Mouse (Mus musculus): Measurements from ENCODE around the gene Scn4b.

Scn4b gene

GRCm38 (mm10) chr9:45189661-45190174 is 51.5 kb downstream of the Scn4b start:
- DNase-seq (ENCODE audit: low spot score) = no peak

- no peak for DNase-seq (ENCODE audit: low spot score)
These were observed 57.3 kb downstream of the Scn4b start for GRCm38 (mm10) chr9:45195468-45195867.

GRCm38 (mm10) chr9:45196125-45196830 is 58.1 kb downstream of the Scn4b start:
- no peak for DNase-seq (ENCODE audit: low spot score)

DNA sequence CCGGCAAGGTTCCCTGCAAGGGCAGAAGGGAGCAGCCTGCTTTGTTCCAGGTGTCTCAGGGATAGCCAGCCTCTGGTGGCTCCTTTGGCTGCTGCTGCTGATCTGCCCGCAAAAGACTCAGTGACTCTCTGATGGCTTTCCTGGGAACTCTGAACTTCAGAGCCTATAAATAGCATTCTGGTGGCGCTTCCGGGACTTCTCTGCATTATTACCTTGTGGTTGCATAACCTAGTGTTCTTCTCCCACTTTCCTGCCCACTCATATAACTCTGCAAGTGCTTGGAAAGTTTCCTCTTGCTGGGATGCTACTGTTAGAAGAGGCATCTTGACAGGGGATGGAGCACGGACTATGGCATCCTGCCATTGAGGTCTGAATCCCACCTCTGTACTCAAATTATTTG is 59.4 kb downstream of the Scn4b start:
- DNase-seq (ENCODE audit: low spot score) = no peak

DNA sequence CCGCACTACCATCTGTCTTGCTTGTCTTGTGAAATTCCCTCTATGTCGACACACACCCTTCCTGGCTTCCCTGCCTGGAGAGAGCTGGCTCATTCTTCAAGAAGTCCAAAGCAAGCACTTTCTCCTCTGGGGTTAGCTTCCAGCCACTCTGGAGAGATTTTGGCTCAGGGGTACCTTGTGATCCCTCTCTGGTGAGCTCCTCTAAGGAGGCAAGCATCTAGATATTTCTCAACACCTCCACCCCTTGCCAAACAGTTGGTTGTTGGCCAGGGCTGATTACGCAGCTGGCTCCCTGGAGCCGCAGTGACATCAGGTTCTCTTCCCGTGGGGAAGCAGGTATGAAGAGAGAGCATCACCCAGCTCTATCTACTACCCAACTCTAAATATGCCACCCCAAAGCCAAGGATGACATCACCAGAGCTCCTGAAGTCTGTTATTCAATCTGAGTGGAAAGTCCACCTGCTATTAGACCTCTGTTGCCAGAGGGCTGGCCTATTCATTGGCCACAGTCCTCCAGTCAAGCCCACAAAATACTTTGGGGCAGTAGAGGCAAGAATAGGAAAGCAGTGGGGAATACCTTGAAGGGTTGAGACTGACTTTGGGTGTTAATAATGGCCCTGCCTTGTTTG is 63.2 kb downstream of the Scn4b start:
- no peak for DNase-seq (ENCODE audit: low spot score)

DNA sequence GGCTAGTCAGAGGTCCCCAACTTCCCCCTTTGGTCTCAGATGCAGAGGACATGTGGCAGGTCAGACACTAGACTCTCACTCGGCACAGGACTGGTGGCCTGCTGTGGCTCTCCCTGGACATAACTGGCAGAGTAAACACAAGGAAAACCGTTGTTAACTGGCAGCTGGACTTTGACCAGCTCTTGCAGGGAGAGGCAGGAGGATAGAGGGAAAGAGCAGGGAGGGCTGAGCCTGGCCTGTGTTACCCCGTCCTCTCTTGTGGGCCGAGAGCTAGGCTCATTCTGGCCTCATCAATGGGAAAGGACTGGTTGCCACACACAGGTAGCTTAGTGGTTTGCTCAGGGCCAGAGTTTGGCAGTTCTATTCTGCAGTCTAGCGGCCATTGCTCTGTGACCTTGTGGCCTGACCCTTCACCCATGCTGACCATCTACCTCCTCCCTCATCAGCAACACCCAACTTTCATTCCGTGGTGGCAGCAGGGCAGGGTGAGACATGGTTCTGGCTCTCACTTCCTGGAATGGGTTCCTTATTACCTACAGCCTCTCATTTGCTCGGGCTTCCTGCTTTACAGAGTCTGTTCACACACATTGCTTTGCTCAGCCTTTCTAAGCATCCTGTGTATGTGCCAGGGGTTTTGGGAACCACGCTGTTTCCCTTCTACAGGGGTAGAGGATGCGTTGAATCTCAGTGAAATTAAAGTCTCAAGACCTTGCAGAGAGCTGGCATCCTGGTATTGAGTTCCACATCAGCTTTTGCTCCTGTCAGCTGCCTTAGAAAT is 64.0 kb downstream of the Scn4b start:
- no peak for DNase-seq (ENCODE audit: low spot score)

All from embryo, embryonic 10 days (tissue).